1 mouse cellular context compared by ENCODE assay signal in the genomic region with DNA sequence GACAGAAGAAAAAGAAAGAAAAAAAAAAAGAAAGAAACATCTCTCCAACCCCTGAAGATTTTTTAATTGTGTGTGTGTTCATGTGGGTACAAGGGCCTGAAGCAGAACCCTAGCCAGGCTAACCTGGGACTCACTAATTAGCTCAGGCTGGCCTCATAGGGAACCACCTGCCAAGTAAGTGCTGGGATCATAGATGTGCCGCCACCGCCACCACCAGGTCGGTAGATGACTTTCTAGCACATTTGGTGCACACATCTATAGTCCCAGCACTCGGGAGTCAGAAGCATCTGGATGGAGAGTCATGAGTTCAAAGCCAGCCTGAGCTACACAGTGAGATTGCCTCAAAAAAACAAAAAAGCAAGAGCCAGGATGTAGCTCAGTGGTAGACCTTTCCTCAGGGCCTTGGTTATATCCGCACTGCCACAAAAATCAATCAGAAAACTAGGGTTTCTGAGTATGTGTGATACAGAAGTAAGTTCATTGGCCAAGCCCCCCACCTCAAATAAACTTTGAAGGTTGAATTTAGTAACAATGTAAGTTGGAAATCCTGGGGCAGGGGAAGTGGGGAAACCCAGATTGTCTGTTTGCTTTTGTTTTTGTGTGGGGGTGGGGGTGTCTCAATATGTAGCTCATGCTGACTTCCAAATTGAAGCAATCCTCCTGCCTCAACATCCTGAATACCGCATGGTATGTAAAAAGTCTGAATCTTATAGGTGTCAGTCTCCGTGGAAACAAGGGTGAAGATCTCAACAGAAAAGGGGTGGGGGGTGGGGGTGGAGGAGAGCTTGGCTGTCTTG.
TF ChIP-seq lines count a peak whose summit lies in the region.

No protein-coding gene starts in this region.

TF ChIP-seq in MEL, 35 proteins besides CTCF, POLR2A, EP300 and RAD21:
- TF ChIP-seq ZKSCAN1 (IDR thresholded peaks at IDR 0.05; ENCODE audit: low read depth, low read length) (no peak), ZNF384 (IDR thresholded peaks at IDR 0.05; ENCODE audit: low read depth, low read length) (no peak), NELFE (IDR thresholded peaks at IDR 0.05; ENCODE audit: low read depth, low read length) (no peak), USF1 (IDR thresholded peaks at IDR 0.05; ENCODE audit: low read depth, low read length) (no peak), MEF2A (IDR thresholded peaks at IDR 0.05; ENCODE audit: extremely low read depth, insufficient replicate concordance, low read depth, low read length, poor library complexity, severe bottlenecking) (no peak), SMC3 (IDR thresholded peaks at IDR 0.05; ENCODE audit: low read depth, low read length) (no peak), ZMIZ1 (IDR thresholded peaks at IDR 0.05; ENCODE audit: low read depth, low read length) (no peak), UBTF (IDR thresholded peaks at IDR 0.05; ENCODE audit: borderline replicate concordance, insufficient read depth, low read depth, low read length) (no peak), ELF1 (IDR thresholded peaks at IDR 0.05; ENCODE audit: low read depth, low read length) (no peak), GATA1 (IDR thresholded peaks at IDR 0.05; ENCODE audit: low read depth, low read length) (no peak), TAL1 (IDR thresholded peaks at IDR 0.05; ENCODE audit: low read length) (no peak), BHLHE40 (IDR thresholded peaks at IDR 0.05; ENCODE audit: borderline replicate concordance, low read depth, low read length) (no peak), NRF1 (IDR thresholded peaks at IDR 0.05; ENCODE audit: insufficient read depth, low read depth, low read length, poor library complexity, severe bottlenecking) (no peak)
TF ChIP-seq in MEL: peak in this region for 0.
